Mouse (Mus musculus): Measurements from ENCODE around the gene Fer. TPM values are rescaled to one million over a fixed set of nuclear protein-coding genes. Genes with fewer than 3 reads are reported as not detected.
A peak's percentile ranks its signal among the peaks of the same experiment; 100 is the strongest.

Fer gene
- total RNA-seq, 2 experiments from 2014 or later, result 29.8 to 31.1 TPM

- no peak for DNase-seq (ENCODE audit: low spot score in 2 of 2)
- intact Hi-C loops (cut with DNase I), result no loop called here
These were observed 106.6 kb downstream of the Fer start for GRCm38 (mm10) chr17:63969448-63969847.

GRCm38 (mm10) chr17:63970239-63970638 lies 107.4 kb downstream of the Fer start:
- no peak for DNase-seq (ENCODE audit: low spot score in 2 of 2)
- intact Hi-C loops (cut with DNase I), result no loop called here

- DNase-seq (ENCODE audit: low spot score in 2 of 2), result no peak
- intact Hi-C loops (cut with DNase I), result no loop called here
These were observed 108.1 kb downstream of the Fer start for GRCm38 (mm10) chr17:63970939-63971338.

GRCm38 (mm10) chr17:63972181-63972580 lies 109.3 kb downstream of the Fer start:
- intact Hi-C loops (cut with DNase I), result no loop called here
- no peak for DNase-seq (ENCODE audit: low spot score in 2 of 2)

- intact Hi-C loops (cut with DNase I), result no loop called here
- no peak for DNase-seq (ENCODE audit: low spot score in 2 of 2)
These were observed 110.9 kb downstream of the Fer start for GRCm38 (mm10) chr17:63973806-63974205.

GRCm38 (mm10) chr17:63974253-63974652 lies 111.4 kb downstream of the Fer start:
- intact Hi-C loops (cut with DNase I), result no loop called here
- DNase-seq (ENCODE audit: low spot score in 2 of 2), result no peak

- intact Hi-C loops (cut with DNase I), result no loop called here
These were observed 116.1 kb downstream of the Fer start for GRCm38 (mm10) chr17:63978794-63979571.

GRCm38 (mm10) chr17:63980167-63980566 lies 117.3 kb downstream of the Fer start:
- DNase-seq (ENCODE audit: low spot score in 2 of 2), result no peak
- intact Hi-C loops (cut with DNase I), result no loop called here

More at GRCm38 (mm10) chr17:63978794-63979571, 116.1 kb downstream of the Fer start:
- no peak for DNase-seq (ENCODE audit: low spot score in 2 of 2)

- intact Hi-C loops (cut with DNase I), result no loop called here
- DNase-seq (ENCODE audit: low spot score in 2 of 2), result no peak
These were observed 125.8 kb downstream of the Fer start for GRCm38 (mm10) chr17:63988710-63989109.

GRCm38 (mm10) chr17:63991160-63991559 lies 128.3 kb downstream of the Fer start:
- intact Hi-C loops (cut with DNase I), result no loop called here
- DNase-seq (ENCODE audit: low spot score in 2 of 2), result no peak

- intact Hi-C loops (cut with DNase I), result no loop called here
- DNase-seq (ENCODE audit: low spot score in 2 of 2), result no peak
These were observed 133.1 kb downstream of the Fer start for GRCm38 (mm10) chr17:63995921-63996320.

- DNase-seq (ENCODE audit: low spot score in 2 of 2), result no peak
- intact Hi-C loops (cut with DNase I), result no loop called here
These were observed 134.8 kb downstream of the Fer start for GRCm38 (mm10) chr17:63997643-63998042.

- DNase-seq (ENCODE audit: low spot score in 2 of 2), result no peak
- intact Hi-C loops (cut with DNase I), result no loop called here
These were observed 140.6 kb downstream of the Fer start for GRCm38 (mm10) chr17:64003444-64003843.

- intact Hi-C loops (cut with DNase I), result no loop called here
These were observed 142.8 kb downstream of the Fer start for GRCm38 (mm10) chr17:64005575-64006249.

GRCm38 (mm10) chr17:64016606-64017005 lies 153.7 kb downstream of the Fer start:
- intact Hi-C loops (cut with DNase I), result no loop called here
- DNase-seq (ENCODE audit: low spot score in 2 of 2), result no peak

More at GRCm38 (mm10) chr17:64005575-64006249, 142.8 kb downstream of the Fer start:
- no peak for DNase-seq (ENCODE audit: low spot score in 2 of 2)

GRCm38 (mm10) chr17:64018240-64018639 lies 155.4 kb downstream of the Fer start:
- intact Hi-C loops (cut with DNase I), result no loop called here

GRCm38 (mm10) chr17:64018870-64019269 lies 156.0 kb downstream of the Fer start:
- no peak for DNase-seq (ENCODE audit: low spot score in 2 of 2)
- intact Hi-C loops (cut with DNase I), result no loop called here

More at GRCm38 (mm10) chr17:64018240-64018639, 155.4 kb downstream of the Fer start:
- no peak for DNase-seq (ENCODE audit: low spot score in 2 of 2)

GRCm38 (mm10) chr17:64019646-64020045 lies 156.8 kb downstream of the Fer start:
- intact Hi-C loops (cut with DNase I), result no loop called here
- DNase-seq (ENCODE audit: low spot score in 2 of 2), result peak in 1 of 2 experiments; percentile 8

GRCm38 (mm10) chr17:64026485-64026884 lies 163.6 kb downstream of the Fer start:
- intact Hi-C loops (cut with DNase I), result no loop called here
- DNase-seq (ENCODE audit: low spot score in 2 of 2), result no peak

- no peak for DNase-seq (ENCODE audit: low spot score in 2 of 2)
- intact Hi-C loops (cut with DNase I), result no loop called here
These were observed 178.9 kb downstream of the Fer start for GRCm38 (mm10) chr17:64041771-64042170.

- peak; percentile 52 to 83 for DNase-seq (ENCODE audit: low spot score in 2 of 2)
- intact Hi-C loops (cut with DNase I), result no loop called here
These were observed 182.5 kb downstream of the Fer start for GRCm38 (mm10) chr17:64045326-64045725.
